Mouse (Mus musculus): ENCODE results near the gene Adamtsl4.
"Not testable (repeated sequence)": the region's sequence is repeated elsewhere in the genome, so short reads cannot be mapped to it uniquely, and the experiment has no call there.

Adamtsl4 gene

DNA sequence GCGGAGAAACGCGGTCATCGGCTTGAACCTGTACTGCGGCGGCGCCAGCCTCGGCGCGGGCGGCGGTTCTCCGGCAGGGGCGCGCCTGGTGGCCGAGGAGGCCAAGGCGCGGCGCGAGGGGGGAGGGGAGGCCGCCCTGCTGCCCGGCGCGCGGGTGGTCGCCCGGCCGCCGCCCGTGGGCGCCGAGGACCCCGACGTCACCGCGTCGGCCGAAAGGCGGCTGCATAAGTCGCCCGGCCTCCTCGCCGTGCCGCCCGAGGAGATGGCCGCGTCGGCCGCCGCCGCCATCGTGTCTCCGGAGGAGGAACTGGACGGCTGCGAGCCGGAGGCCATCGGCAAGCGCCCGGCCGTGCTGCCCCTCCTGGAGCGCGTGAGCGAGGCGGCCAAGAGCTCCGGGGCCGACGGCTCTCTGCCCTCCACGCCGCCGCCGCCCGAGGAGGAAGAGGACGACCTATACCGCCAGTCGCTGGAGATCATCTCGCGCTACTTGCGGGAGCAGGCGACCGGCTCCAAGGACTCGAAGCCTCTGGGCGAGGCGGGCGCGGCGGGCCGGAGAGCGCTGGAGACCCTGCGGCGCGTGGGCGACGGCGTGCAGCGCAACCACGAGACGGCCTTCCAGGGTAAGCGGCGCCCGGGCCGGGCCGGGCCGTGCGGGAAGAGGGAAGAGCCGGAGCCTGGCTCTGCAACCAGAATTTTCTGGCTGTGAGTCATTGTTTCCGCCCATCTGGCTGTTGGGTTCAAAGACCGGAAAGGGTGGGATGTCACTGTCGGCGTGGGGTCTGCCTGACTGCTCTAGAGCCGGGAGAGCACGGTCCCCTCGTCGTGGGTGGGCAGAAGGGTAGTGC lies 28.6 kb downstream of the Adamtsl4 start:
- DNase-seq, result peak; percentile 52

DNA sequence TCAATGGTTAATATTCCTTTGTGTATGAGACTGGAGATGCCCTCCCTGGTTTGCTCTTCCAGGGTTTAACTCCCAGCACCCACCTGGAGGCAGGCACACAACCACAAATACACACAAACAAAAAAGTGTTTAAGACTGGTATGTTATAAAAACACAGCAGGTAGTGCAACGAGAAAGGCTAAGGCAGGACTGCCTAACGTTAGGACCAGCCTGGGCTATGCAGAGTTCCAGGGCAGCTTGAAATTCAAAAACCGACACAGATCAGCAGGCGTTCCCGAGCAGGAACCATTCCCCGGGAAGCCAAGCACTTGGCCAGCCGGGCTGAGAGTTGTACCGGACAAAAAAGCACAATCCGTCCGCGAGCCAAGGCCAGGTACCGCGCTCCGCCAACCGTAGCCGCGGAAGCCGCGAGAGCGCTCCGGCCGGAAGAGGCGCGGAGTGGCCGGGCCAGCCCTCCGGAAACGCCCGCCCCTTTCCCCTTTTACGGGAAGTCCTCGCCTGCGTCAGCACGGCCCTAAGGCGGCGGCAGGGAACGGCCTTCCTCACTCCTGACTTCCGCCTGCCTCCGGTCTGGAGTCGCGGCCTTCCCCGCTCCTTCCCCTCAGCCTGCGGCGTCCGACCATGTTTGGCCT lies 29.4 kb downstream of the Adamtsl4 start, which contains the start of gene Mcl1:
Gene Mcl1, plus strand, starts transcription at position 553 of the 632 bp plus-strand sequence.
- DNase-seq, result peak; percentile 90

DNA sequence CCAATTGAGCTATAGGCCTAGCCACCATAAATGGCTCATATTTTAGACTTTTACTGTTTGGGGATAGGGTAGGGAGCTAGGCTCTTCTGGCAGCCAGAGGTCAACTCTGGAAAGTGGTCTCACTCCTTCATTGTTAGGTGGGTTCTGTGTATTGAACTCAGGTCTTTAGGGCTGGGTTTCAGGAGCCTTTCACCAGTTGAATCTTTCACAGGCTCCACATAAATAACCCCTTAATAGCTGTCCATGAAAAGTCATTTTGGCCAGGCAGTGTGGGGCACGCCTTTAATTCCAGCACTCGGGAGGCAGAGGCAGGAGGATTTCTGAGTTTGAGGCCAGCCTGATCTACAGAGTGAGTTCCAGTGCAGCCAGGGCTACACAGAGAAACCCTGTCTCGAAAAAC lies 30.0 kb downstream of the Adamtsl4 start:
- DNase-seq, result no peak

DNA sequence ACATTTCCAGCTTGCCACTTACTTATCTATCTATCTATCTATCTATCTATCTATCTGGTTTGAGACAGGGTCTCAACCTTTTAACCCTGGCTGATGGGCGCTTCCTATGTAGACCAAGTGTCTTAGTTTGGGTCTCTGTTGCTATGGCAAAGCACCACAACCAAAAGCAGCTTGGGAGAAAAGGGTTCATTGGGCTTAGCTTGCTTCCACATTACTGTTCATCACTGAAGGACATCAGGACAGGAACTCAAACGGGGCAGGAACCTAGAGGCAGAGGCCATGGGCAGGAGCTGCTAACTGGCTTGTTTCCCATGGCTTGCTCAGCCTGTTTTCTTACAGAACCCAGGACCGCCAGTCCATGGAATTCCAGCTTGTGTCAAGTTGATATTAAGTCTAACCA lies 30.6 kb downstream of the Adamtsl4 start:
- no peak for DNase-seq

DNA sequence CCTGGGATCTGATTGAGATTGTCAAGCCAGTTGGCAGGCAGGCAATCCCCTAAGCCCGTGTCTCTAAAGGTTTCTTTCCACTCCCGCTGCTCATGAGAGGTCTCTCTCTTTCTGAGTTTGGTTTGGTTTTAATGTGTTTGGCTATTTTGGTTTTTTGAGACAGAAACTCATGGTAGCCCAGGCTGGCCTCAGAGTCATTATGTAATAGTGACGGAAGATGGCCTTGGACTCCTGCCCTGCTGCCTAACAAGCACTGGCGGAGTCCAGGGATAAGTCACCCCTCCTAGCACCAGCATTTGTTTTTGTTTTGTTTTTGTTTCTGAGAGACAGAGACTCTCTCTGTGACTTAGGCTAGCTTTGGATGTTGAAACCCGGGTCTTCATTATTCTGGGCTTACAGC lies 32.3 kb downstream of the Adamtsl4 start:
- no peak for DNase-seq

DNA sequence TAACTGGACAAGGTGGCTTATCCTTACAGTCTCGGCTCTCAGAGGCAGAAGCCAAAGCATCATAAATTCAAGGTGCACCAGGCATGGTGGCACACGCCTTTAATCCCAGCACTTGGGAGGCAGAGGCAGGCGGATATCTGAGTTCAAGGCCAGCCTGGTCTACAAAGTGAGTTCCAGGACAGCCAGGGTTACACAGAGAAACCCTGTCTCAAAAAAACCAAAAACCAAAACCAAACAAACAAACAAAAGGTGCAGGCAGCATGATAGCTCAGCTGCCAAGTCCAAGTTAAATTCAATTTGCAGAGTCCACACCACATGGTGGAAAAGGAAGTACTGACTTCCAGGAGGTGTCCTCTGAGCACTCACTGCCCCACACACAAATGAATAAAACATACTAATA lies 33.3 kb downstream of the Adamtsl4 start:
- DNase-seq, result not testable (repeated sequence)

DNA sequence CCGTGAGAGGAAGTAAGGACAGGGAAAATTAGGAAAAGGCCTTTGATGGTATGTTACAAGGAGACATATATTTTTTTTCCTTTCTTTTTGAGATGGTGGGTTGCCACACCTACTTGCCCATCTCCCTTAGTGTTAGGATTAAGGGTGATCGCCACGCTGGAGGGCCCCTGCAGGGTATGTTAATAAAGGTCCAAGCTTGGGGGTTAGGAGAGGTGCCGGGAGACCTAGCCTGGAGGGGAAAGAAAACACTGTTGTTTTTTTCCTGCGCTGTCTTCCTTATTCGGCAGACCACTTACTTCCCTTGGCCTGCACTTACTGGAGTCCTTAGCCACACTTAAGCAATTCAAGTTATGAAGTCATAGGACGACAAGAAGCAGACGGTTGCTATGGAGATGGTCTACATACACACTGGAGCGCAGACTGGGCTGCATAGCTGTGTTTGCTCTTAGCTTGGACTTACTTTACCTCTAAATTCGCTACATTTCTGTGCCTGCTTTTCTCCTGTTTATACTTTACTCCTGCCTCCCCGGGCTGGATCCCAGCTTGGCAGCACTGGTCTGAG lies 34.2 kb downstream of the Adamtsl4 start:
- DNase-seq, result no peak

DNA sequence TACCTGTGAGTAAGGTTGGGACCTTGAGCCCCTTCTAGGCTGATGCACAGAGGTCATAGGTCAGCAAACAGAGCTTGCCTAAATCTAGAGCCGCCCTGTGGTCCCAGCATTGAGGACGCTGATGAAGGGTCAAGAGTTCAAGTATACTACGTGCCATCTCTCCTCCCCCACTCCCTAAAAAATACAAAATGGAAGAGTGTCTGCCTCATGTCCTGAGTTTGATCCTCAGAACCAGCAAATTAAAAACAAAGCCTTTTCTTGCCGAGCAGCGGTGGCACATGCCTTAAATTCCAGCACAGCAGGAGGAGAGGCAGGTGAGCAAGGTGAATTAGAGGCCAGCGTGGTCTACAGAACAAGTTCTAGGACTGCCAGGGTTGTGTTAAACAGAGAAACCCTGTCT lies 34.8 kb downstream of the Adamtsl4 start:
- DNase-seq, result no peak

DNA sequence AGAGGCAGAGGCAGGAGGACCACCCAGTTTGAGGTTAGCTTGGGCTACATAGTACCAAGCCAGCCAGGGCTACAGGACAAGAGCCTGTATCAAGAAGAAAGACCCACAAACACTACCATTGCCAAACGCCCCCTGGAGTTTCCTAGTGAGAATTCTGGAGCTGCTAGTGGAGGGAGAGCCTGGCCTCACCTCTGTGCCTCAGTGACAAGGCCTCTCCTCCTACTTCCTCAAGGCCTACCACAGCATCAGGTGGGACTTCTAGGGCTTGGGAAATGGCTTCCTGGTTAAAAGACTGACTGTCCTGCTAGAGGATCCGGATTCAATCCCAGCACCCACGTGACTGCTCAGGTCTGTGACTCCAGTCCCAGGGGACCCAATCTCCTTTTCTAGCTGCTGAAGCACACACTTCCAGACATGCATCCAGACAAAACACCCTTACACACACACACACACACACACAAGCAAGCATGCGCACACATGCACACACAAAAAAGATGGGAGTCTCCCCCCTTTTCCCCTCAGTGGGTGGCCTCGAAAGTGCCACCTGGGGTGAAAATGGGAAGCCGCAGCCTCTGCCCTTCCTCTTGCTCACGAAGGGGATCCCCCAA lies 35.4 kb downstream of the Adamtsl4 start:
- DNase-seq, result no peak

DNA sequence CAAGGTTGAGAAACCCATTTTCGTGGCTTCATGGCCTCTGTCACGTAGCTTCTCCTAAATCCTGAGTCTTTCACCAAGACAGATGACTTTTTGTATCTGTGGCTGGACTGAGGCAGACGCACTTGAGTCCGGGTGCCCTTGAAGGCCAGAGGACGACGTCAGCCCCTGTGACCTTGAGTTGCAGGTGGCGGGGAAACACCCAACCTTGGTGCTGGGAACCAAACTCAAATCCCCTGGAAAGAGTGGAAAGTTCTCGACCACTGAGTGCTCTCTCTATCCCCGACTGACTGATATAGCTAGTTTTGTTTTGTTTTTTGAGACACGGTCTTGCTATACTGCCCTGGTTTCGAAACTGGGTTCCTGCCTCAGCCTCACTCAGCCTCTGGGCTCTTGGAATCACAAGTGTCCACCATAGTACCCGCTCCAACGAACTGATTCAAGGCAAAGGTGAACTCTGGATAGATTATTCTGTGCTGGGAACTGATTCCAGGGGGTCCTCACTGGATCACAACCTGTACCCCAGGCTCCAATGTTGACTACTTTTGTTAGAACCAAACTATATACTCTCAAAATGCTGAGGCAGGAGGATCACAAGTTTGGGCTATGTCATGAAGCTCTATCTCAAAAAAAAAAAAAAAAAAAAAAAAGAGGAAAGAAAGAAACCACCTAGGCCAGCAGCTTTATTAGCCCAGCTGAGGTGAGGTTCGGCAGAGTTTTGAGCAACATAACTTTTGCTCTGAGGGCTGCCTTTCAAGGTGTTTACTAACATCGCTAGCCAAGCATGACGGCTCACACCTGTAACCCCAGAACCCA lies 36.1 kb downstream of the Adamtsl4 start:
- no peak for DNase-seq

DNA sequence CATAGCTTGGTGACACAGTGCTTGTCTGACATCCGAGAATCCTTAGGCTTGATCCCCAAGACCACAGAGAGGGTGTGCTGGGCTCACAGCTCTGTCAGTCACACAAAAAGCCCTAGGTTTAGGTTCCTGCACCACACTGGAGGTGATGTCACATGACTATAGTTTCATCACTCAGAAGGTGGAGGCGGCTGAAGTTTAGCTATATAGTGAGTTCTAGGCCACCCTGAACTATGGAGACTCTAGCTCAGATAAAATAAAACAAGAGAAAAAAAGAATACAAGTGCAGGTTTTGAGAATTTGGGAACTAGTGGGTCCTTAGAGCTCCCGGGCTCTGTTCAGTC lies 36.7 kb downstream of the Adamtsl4 start:
- no peak for DNase-seq

DNA sequence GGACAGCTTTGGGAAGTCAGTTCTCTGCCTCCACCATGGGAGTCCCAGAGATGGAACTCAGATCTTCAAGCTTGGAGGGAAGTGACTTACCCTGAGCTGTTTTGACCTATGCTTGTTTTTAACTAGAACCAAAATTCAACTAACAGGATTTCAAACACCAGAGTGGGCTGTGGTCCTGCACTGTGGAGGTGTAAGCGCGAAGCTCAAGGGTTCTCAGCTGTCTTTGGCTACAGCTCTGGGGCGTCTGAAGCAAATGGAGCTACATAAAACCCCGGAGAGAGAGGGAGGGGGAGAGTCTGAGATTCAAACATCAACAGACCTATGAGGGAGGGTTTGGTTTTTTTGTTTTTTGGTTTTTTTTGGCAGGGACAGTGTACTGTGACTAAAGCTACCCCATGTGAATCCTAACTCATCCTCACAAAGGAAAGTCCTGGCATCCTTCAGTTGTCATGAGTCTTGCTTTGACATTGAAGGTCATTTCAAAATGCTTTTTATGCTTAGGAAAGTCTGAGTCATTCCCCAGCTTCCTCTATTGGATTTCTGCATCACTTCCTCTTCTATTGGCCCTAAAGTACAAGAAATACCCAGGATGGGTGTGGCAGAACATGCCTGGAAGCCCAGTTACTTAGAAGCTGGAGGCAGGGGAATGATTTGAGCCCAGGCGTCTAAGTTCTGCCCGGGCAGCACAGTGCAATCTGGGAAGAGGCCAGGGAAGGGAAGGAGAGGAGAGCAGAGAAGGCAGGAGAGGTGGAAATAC lies 37.3 kb downstream of the Adamtsl4 start:
- DNase-seq, result no peak

DNA sequence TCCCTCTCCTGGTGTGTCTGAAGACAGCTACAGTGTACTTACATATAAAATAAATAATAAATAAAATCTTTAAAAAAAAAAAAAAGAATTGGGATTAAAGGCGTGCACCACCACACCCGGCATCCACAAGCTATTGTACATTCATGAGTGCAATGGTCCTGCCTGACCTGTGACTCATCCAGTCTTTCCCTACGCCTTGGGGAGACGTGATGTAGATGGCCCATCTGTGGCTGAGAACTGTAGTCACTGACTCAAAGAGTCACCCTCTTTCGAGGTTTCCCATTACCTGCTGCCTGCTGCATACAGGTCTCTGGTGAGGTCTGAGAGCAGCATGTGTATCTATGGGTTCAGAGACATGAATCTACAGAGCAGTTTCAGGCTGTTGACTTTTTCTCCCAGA lies 39.7 kb downstream of the Adamtsl4 start:
- no peak for DNase-seq

DNA sequence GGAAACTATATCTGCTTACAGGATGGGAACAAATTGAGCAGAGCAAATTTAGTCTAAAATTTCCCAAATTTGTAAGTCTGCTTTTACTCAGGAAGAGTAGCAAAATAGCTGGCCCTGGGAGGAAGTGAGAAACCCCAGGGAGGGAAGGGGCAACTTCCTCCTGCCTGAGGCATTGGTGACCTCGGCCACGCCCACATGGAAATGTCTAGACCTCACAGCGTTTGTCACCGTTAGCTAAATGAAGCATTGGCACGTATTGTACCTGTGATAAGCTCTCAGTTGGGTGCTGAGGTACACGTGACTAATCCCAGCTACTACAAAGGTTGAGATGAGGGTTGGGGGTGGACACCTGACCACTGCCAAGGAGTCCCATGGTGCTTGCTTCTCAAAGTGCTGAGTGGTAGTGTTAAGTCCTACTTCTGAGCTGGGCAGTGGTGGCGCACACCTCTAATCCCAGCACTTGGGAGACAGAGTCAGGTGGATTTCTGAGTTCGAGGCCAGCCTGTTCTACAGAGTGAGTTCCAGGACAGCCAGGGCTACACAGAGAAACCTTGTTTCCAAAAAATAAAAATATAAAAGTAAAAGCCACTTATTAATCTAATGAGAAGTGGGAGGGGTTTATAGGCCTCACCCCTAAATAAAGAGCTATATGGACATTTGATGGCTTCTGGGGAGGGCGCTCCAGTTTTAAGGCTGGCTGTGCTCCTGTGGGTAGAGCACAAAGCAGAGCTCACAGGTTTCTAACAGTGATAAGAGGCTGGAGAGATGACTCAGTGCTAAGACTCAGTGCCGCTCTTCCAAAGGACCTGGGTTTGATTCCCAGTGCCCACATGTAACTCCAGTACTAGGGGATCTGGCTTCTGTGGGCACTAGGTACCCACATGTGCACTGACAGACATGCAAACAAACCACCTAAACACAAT lies 42.1 kb downstream of the Adamtsl4 start:
- DNase-seq, result no peak

DNA sequence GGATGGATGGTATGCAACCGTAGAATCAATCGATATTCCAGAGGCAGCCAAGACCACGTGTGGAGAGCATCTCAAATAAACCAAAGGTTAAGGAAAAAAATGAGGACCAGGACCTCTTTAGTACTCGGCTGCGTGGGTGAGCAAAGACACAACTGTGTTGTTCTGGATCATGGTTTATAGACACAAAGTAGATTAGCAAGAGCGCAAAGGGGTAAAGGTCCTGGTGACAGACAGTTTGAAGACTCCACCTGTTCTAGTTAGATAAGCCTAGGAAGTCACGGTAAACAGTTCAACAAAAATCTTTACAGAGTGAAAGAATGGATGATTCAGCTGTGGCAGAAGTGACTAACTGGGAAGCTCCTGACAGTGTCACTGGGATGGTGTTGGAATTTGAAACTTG lies 44.6 kb downstream of the Adamtsl4 start:
- no peak for DNase-seq

DNA sequence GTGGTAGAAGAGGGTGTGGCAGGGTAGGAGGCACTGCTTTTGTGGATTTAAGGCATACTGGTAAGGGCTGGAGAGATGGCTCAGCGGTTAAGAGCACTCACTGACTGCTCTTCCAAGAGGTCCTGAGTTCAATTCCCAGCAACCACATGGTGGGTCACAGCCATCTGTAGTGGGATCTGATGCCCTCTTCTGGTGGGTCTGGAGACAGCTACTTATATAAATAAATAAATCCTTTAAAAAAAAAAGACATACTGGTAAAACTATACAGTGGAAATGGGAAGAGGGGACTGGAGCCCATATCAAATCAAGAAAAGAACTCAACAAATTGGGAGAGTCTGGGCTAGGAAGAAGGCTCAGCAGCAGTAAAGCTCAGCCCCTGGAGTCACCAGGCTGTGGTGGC lies 48.0 kb downstream of the Adamtsl4 start:
- DNase-seq, result no peak

DNA sequence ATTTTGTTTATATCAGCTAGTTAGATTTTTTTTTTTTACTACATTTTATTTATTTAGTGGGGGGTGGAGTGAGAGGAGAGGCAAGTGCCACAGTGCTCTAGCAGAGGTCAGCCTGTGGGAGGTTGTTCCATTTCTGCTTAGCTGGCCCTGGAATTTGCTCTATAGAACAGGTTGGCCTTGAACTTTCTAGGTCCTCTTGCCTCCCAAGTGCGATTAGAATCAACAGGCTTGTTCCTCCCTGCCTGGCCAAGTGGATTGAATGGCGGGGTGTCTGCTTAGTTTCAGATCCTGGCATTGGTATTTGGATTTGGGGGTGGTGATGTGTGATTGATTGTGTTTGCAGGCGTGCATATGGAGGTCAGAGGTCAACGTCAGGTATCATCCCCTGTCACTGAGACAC lies 51.6 kb downstream of the Adamtsl4 start:
- no peak for DNase-seq

DNA sequence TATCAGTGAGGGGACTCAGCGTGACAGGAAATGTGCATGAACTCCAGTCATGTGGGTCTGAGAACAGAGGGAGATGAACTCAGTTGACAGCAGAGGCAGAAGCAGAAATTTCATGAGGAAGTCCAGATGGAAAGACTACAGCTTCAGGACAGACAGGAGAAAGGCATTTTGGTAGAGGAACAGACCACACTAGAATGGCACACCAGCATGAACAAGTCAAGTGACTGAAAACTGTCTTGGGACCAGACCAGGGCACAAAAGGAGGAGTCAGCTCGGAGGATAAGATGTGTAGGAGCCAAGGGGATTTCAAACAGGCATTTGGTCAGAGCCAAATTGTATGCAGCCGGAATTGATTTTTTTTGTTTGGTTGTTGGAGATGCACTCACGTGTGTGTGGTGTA lies 52.1 kb downstream of the Adamtsl4 start:
- DNase-seq, result no peak

DNA sequence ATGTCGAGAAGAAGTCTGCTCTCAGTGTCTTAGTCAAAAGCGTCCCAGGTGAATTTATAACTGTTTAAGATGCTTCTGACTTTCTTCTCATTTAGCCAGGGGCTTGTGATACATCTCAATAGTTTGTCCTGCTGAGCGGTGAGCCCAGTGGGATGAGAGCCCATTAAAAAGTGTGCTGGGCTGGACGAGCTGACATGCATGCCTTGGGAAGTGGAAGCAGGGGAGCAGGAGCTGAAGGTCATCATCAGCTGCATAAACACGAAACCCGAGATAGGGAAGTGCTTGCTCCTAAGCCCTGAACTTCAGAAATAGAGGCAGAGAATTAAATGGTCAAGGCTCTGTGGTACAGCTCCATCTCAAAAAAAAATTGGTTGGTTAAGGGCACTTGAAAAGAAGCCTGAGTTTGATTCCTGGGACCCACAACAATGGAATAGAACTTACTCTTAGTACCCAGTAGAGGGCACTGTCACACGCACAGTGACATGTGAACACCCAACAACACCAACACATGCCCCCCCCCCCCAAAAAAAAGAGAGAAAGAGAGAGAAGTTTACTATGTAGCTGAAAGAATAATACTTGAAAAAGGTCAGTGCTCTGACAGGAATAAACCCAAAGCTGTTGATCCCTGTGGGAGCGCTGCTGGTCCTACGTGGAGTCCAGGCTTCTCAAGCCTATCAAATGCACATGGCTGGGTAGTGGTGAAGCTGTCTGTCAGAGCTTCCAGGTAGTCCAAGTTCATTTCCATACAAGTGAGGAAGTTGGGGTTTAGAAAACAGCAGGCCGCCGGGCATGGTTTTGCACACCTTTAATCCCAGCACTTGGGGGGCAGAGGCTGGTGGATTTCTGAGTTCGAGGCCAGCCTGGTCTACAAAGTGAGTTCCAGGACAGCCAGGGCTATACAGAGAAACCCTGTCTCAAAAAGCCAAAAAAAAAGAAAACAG lies 54.8 kb downstream of the Adamtsl4 start:
- DNase-seq, result no peak

DNA sequence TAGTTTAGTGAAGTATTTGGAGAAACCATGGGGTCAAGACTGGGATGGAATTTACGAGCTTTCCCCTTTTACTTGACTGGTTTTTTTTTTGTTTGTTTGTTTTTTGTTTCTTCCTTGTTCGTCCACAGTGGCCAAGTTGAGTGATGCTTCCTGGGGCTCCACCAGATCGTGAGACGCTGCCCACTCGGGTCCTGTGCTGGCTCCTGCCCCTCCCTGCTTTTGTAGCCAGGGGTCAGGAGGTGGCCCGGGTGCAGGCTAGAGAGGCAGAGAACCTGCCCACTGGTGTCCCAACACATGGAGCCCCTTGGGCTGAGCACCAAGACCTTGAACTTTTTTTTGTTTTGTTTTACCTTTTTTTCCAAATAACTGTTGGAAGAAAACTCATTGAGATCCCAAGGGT lies 56.4 kb downstream of the Adamtsl4 start:
- DNase-seq, result no peak

Data from cerebellum, adult 11 months (tissue).